Comparison of ENCODE assay signal across 12 mouse cellular contexts in genomic region chr11:102972326-102972725, GRCm38 (mm10). TPM values are rescaled to one million over a fixed set of nuclear protein-coding genes. Genes with fewer than 3 reads are reported as not detected.
"Had no signal": no experiment of that assay in that cellular context is flagged by ENCODE, and none has a peak within 500 bp of the region (broad histone marks: within the 10 kb centered on the region; RNA-seq: fewer than 3 reads in every experiment).

No protein-coding gene starts in this region.

- H3K9me3 ChIP-seq: liver, embryonic 13.5 days had no signal

- H3K27ac ChIP-seq: kidney, postnatal 0 days; liver, embryonic 13.5 days; stomach, postnatal 0 days had no signal

- H3K4me1 ChIP-seq: liver, embryonic 13.5 days had no signal

- H3K9ac ChIP-seq: liver, embryonic 13.5 days had no signal

- DNase-seq: liver, embryonic 13.5 days; lung, adult 2 months; lung, postnatal 14 days; lung, postnatal 4 days; midbrain, embryonic 14.5 days; thymus, adult 2 months; thymus, postnatal 14 days; thymus, postnatal 4 days had no signal

- H3K4me3 ChIP-seq: liver, embryonic 13.5 days had no signal

- H3K36me3 ChIP-seq: liver, embryonic 13.5 days had no signal

- H3K4me2 ChIP-seq: liver, embryonic 13.5 days; midbrain, embryonic 11.5 days had no signal

RNA-seq across cellular contexts. Expression of gene C1ql1, which starts 25.8 kb away (rescaled TPM):
- polyA plus RNA-seq: liver, adult 2 months had no signal
